Mouse (Mus musculus): ENCODE data around the gene Mylk2. TPM values are rescaled to one million over a fixed set of nuclear protein-coding genes. Genes with fewer than 3 reads are reported as not detected.

The Mylk2 gene
- total RNA-seq, 1 experiment from 2014 or later: not detected

- no peak for ATAC-seq (replicated peaks; ENCODE audit: low read depth, poor library complexity, severe bottlenecking)
Measured at GRCm38 (mm10) chr2:152941106-152941505, 30.0 kb downstream of the Mylk2 start.

DNA sequence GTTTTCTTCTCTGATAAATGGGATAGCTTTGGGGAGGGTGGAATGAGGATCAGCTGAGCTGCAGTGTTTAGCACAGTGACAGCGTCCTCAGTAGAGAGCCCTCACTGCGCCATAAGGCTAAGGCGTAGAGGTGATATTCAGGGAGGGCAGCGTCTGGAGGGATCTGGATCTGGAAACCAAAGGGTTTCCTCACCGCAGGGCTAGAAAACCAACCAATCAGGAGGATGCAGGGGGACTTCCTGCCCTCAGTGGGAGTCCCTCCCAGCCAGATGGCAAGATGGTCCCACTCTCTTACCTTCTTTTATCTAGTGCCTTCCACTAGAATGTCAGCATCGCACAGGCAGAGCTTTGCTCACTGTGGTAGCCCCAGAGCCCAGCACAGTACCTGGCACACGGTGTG is 30.6 kb downstream of the Mylk2 start:
- no peak for ATAC-seq (replicated peaks; ENCODE audit: low read depth, poor library complexity, severe bottlenecking)

GRCm38 (mm10) chr2:152942898-152943515 is 31.9 kb downstream of the Mylk2 start:
- 0 out of 2 replicates have a peak, but pooled peaks have one; percentile 21 for ATAC-seq (replicated peaks; ENCODE audit: low read depth, poor library complexity, severe bottlenecking)

GRCm38 (mm10) chr2:152943568-152943967 is 32.4 kb downstream of the Mylk2 start:
- no peak for ATAC-seq (replicated peaks; ENCODE audit: low read depth, poor library complexity, severe bottlenecking)

DNA sequence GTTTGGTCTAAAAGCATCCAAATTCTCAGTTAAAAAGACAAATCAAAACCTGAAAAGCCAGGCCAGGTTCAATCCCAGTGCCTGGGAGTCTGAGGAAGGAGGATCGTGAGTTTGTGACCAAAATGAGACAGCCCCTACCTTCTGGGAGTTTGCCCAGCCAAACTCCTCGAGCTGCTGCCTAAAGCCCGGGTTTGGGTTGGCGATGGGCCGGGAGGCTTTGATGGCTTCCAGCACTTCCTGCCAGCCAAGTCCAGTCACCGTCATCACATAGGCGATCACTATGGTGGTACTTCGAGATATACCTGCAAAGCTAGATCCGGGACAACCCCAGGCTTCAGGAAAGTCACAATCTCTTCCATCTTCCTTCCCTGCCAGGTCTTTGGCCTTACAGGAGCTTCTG is 32.9 kb downstream of the Mylk2 start:
- no peak for ATAC-seq (replicated peaks; ENCODE audit: low read depth, poor library complexity, severe bottlenecking)

- ATAC-seq (replicated peaks; ENCODE audit: low read depth, poor library complexity, severe bottlenecking): no peak
Measured at GRCm38 (mm10) chr2:152947098-152947497, 35.9 kb downstream of the Mylk2 start.

GRCm38 (mm10) chr2:152948438-152949020 is 37.4 kb downstream of the Mylk2 start:
- ATAC-seq (replicated peaks; ENCODE audit: low read depth, poor library complexity, severe bottlenecking): no peak

DNA sequence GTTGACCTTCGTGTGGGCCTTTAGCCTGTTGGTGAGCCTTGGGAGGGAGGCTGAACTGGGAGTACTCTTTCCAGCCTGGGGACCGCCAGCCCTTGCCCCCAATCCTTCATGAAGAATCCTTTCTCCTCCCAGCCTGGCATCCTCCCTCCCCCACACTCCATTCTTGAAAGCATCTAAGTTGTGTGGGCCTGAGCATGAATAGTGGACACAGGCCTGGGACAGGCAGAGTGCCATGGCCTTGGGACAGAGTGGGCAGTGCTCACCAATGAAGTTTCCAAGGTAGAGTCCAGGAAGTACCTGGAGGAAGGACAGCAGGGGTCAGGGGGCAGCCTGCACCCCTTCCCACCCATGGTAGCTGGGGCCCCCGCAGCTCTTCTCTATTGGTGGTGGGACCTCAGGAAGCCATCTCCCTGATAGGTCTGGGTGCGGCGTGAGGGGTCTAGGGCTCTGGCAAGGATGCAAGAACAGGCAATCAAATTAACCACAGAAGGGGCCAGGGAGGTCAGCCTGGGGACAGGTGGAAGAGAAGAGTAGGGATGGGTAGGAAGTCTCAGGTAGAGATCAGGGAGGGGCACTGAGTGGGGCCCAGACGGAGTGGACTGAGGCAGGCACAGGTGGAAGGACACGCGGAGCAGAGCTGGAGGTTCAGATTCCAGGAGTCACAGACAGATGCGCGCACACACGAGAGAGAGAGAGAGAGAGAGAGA is 39.4 kb downstream of the Mylk2 start:
- no peak for ATAC-seq (replicated peaks; ENCODE audit: low read depth, poor library complexity, severe bottlenecking)

GRCm38 (mm10) chr2:152951065-152951849 is 40.1 kb downstream of the Mylk2 start, which contains the start of gene Dusp15:
Gene Dusp15 (minus strand): TSS chr2:152951698.
- ATAC-seq (replicated peaks; ENCODE audit: low read depth, poor library complexity, severe bottlenecking): peak; percentile 65

GRCm38 (mm10) chr2:152951850-152952720 is 40.9 kb downstream of the Mylk2 start:
- 0 out of 2 replicates have a peak, but pooled peaks have one; percentile 21 for ATAC-seq (replicated peaks; ENCODE audit: low read depth, poor library complexity, severe bottlenecking)

GRCm38 (mm10) chr2:152958116-152958515 is 47.0 kb downstream of the Mylk2 start:
- ATAC-seq (replicated peaks; ENCODE audit: low read depth, poor library complexity, severe bottlenecking): no peak

DNA sequence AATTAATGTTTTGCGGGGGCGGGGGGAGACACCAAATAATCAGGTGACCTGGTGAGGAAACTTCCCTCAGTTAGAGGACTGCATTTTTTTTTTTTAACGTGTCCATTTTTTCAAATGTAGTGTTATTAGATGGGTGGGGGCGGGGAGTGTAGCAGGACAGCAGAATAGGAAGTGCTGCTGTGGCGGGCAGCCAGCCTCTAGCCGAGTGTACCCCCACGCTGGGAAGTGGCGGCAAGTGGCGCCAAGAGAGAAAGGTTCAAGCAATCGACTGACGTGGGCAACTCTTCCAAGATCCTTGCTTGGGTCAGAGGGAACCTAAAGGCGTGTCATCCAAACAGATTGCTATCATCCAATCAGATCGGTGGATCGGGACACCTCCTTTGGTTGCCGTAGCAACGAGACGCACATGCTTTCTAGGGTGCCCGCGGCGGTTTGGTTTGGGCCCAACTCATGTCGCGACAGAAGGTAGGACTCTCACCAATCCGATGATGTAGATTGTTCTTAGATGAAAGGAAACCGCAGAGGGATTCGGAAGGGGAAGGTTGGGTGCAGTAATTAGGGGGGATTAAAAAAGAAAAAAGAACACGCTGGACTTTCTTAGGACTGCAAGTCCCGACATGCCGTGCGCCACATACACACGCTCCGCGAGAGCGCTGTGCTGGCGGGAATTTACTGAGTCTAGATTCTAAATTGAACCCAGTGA is 51.1 kb downstream of the Mylk2 start, which contains the start of gene Ttll9:
TSS of gene Ttll9 (plus strand) at position 395 of the 703 bp plus-strand sequence.
- ATAC-seq (replicated peaks; ENCODE audit: low read depth, poor library complexity, severe bottlenecking): peak; percentile 98

- no peak for ATAC-seq (replicated peaks; ENCODE audit: low read depth, poor library complexity, severe bottlenecking)
Measured at GRCm38 (mm10) chr2:152965555-152965954, 54.4 kb downstream of the Mylk2 start.

Other genes with a start within 250 kb of the Mylk2 start
- gene H13, start 241.9 kb upstream of the Mylk2 start, total RNA-seq (2017): 68.2 and 70.3 TPM in 2 replicates
- 3.8 and 10.0 TPM in 2 replicates for gene Mcts2, start 224.3 kb upstream of the Mylk2 start, total RNA-seq (2017)
- gene Id1, start 175.1 kb upstream of the Mylk2 start, total RNA-seq (2017): 2.8 and 5.8 TPM in 2 replicates
- gene Cox4i2, start 157.2 kb upstream of the Mylk2 start, total RNA-seq (2017): 2.7 and 3.7 TPM in 2 replicates
- gene Bcl2l1, start 79.6 kb upstream of the Mylk2 start, total RNA-seq (2017): 8.4 and 11.8 TPM in 2 replicates
- gene Tpx2, start 63.4 kb upstream of the Mylk2 start, total RNA-seq (2017): 98.6 and 104 TPM in 2 replicates
- gene Foxs1, start 21.9 kb downstream of the Mylk2 start, total RNA-seq (2017): not detected in 2 replicates
- not detected in 2 replicates for gene Dusp15, start 40.3 kb downstream of the Mylk2 start, total RNA-seq (2017)
- gene Ttll9, start 51.1 kb downstream of the Mylk2 start, total RNA-seq (2017): 0.50 and 1.6 TPM in 2 replicates
- 109 and 138 TPM in 2 replicates for gene Pdrg1, start 104.1 kb downstream of the Mylk2 start, total RNA-seq (2017)
- gene Xkr7, start 120.5 kb downstream of the Mylk2 start, total RNA-seq (2017): not detected in 2 replicates
- 0.73 TPM in 1 of 2 replicates, not detected in the other for gene Ccm2l, start 154.6 kb downstream of the Mylk2 start, total RNA-seq (2017)
- gene Hck, start 197.1 kb downstream of the Mylk2 start, total RNA-seq (2017): 2.2 and 5.9 TPM in 2 replicates
- gene Tm9sf4, start 250.0 kb downstream of the Mylk2 start, total RNA-seq (2017): 80.5 and 106 TPM in 2 replicates

All from common myeloid progenitor, adult 5-6 weeks (primary cell).